Mouse (Mus musculus) splenic B cell, adult 2 months (primary cell): Measurements from ENCODE around the gene Aunip.

Source experiments
- DNase-seq: peaks from one replicate; pipeline ENCODE4 v3.0.0-alpha.2; 2011; ENCODE audit warnings: low read depth, low spot score
- H3K27me3 ChIP-seq: 2 replicates; pipeline ENCODE4 v1.6.1; 2012; ENCODE audit warnings: mild to moderate bottlenecking, low read length, moderate library complexity, mixed read lengths; ENCODE audit not compliant: control insufficient read depth, poor library complexity, insufficient read depth, severe bottlenecking
- H3K36me3 ChIP-seq: 2 replicates; pipeline ENCODE4 v1.6.1; 2012; ENCODE audit warnings: mild to moderate bottlenecking, low read length, moderate library complexity, mixed read lengths; ENCODE audit not compliant: control insufficient read depth, poor library complexity, insufficient read depth, severe bottlenecking

Gene Aunip

DNA sequence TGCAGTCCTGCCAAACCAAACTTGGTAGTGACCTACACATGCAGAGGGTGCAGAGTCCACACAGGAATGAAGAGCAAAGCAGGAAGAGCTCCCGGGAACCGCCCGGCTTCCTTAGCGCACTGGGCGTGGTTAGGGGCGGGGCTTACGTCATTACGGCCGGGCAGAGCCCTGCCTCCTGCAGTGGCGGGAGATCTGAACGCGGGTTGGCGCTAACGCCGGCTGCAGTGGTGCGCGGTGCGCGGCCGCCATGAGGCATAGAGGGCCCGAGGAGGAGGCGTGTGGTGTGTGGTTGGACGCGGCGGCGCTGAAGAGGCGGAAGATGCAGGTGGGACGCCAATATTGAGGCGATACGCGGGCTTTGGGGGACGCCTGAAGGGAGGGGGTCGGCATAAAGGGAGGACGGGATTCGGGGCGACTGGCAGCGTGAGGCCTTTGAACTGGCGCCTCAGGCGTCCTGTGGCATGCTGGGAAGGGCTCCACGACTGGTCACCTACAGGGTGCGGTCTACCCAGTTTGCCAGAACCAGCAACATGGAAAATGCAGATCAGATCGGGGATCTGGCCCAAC lies at the start of gene Aunip:
TSS of gene Aunip (plus strand) at position 155 of the 567 bp plus-strand sequence.
- H3K27me3 ChIP-seq: no peaks in the 10 kb centered on the region
- DNase-seq: peak; percentile 88
- no peaks in the 10 kb centered on the region for H3K36me3 ChIP-seq

GRCm38 (mm10) chr4:134461252-134461651 lies 49.5 kb upstream of the Aunip start:
- Histone ChIP-seq H3K36me3 (no peaks in the 10 kb centered on the region), H3K27me3 (no peaks in the 10 kb centered on the region)
- no peak for DNase-seq

GRCm38 (mm10) chr4:134465789-134466188 lies 45.0 kb upstream of the Aunip start:
- Histone ChIP-seq H3K36me3 (no peaks in the 10 kb centered on the region), H3K27me3 (no peaks in the 10 kb centered on the region)
- DNase-seq: no peak

DNA sequence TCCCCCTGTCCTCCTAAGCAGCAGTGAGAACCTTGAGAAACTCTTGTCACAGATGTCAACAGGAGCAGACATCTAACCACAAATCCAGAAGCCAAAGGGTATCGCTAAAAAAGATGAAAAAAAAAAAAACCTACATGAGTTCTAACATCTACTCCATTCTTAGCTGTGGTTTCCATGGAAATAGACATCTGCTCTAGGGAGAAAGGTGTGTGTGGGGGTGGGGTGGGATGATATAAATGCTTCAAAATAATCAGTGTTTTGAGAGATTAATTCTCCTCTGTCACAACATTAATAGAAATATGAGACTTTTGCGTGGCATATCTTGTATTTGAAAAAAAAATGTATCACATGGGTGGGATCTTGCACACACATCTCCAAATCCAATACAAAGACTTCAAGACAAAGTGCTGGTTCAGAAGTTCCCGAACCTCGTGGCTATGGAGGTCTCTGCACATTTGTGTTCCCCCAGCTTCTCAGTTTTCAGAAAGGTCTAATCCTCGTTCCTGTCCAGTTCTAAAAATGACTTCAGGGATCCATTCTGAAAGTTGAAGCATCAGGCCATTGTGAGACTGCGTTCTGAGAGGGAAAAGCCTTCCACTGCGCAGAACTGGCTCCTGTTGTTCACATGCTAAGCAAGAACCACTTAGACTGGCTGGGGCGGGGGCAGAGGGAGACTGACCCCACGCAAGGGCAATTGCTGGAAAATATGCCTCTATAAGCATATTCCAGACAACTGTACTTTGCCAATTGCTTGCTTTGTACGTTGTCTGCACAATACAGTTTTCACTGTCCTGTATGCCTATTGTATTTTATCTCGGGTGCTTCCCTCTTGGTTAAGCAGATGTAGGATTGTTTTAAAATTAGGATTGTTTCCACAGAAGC lies 44.2 kb upstream of the Aunip start:
- H3K36me3 ChIP-seq: no peaks in the 10 kb centered on the region
- DNase-seq: no peak
- no peaks in the 10 kb centered on the region for H3K27me3 ChIP-seq

DNA sequence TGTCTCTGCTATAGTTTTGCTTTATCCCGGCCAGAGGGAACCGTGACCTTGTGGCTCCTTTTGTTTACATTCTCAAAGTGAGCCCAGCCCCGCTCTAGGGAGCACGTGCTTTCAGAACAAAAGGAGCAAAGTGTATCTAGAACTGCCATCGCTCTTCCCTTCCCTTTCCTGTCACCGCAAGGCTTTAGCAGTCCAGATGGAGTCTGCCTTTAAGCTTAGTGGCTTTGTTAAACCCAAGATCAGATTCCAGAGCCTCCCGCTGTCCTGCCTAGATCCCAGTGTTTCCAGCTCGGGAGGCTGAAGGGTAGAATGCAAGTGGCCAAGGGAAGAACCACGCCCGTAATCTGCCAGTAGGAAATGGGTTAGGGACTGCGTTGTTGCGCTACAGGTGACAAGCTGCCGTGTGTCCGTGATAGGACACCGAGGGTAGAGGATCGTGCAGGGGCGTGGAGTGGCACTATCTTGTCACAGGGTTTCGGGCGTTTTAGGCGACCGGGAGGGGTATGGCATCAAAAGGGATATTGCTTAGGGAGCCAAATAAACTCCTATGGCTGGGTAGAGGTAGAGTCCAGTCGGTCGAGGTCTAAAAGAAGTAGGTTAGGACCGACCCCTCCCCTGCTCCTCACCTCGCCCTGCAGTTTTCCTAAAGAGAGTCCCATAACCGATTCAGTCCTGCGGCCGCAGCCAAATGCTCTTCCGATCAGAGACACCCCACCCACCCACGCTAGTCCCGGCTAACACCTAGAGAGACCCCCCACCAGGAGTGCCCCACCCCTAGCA lies 43.2 kb upstream of the Aunip start:
- DNase-seq: no peak
- no peaks in the 10 kb centered on the region for H3K36me3 ChIP-seq
- H3K27me3 ChIP-seq: no peaks in the 10 kb centered on the region

- no peaks in the 10 kb centered on the region for H3K27me3 ChIP-seq
- peak; percentile 94 for DNase-seq
Observed at GRCm38 (mm10) chr4:134468215-134468575, 42.6 kb upstream of the Aunip start, which contains the start of gene Stmn1. Gene Stmn1 (plus strand): TSS chr4:134468320.

DNA sequence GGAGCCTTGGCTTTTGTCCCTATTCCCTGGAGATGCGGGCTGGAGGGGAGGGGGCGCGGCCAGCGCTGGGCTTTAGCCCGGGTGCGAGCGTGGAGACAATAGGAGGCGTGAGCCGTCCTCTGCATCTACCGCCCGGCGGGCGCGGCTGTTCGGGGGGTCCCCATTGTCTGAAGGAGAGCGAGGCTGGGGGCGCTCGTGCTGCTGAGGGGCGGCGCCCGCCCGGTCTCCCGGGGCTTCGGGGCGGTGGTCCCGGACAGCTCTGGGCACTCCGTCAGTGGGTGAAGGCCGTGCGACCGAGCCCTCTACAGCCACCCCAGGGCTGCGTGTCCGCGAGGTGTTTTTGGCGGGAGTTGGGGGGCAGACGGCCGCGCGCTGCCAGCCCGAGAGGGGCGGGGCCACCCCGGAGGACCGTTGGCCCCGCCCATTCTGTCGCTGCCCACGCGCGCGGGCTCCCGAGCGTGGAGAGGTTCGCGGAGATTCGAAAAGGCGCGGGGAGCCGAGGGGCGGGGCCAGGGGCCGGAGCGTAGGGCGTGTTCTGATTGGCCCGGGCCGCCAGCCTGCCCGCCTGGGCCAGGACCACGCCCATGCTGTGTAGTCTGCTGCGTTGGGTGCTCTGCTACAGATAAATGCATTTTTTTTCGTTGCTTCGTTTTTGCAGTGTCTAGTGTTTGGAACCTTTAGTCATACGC lies 42.1 kb upstream of the Aunip start:
- DNase-seq: peak; percentile 97
- no peaks in the 10 kb centered on the region for H3K36me3 ChIP-seq
- no peaks in the 10 kb centered on the region for H3K27me3 ChIP-seq

More at GRCm38 (mm10) chr4:134468215-134468575, 42.6 kb upstream of the Aunip start, which contains the start of gene Stmn1:
- no peaks in the 10 kb centered on the region for H3K36me3 ChIP-seq

DNA sequence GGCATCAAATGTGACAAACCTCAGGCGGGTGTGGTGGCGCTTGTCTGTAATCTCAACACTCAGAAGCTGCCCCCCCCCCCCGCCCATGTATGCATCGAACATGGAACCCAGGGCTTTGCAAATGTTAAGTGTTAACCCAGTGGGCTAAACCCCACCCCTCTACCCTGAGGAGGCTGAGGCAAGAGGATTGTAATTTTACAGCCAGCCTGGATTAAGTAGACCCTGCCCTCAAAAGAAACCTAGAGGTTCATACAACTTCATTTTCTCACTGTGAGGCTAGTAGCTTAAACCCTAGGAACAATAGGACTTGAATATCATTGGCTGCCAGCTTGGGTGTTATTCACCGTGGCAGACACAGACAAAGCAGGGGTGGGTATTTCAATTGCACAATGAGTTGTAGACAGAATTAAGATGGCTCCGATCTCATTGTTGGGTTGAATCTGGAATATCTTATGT lies 41.4 kb upstream of the Aunip start:
- no peak for DNase-seq
- H3K27me3 ChIP-seq: no peaks in the 10 kb centered on the region
- H3K36me3 ChIP-seq: no peaks in the 10 kb centered on the region

DNA sequence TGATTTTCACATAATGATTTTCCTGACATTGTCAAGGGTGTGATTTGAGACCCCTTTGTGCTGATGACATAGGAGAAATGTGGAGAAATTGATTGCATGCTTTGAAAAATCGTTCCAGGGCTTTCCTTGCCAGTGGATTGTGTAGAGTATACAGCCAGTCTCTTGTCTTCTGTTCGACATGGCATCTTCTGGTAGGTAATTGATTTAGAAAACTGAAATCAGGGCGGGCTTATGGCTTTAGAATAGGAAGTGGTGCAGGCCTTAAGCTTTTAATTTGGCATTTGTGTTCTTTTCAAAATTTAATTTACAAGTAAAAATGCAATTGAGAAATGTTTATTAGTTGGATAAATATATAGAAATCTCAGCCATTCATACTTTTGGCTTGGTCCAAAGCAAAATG lies 40.8 kb upstream of the Aunip start:
- Histone ChIP-seq H3K36me3 (no peaks in the 10 kb centered on the region), H3K27me3 (no peaks in the 10 kb centered on the region)
- no peak for DNase-seq

DNA sequence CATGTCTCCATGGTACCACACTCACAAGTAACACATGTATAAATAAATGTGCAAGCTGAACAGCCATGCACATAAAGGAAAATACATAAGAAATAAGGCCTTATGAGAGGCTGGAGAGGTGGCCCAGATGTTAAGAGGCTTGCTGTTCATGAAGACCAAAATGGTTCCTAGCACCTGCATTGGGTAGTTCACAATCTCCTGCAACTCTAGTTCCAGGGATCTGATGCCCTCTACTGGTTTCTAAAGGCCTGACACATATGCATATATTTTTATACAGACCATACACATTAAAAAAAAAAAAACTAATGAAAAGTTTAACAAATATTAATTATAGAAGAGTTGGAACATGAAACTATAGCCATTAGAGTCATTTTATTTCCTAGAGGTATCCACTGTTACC lies 39.3 kb upstream of the Aunip start:
- peak; percentile 32 for DNase-seq
- Histone ChIP-seq H3K27me3 (no peaks in the 10 kb centered on the region), H3K36me3 (no peaks in the 10 kb centered on the region)

DNA sequence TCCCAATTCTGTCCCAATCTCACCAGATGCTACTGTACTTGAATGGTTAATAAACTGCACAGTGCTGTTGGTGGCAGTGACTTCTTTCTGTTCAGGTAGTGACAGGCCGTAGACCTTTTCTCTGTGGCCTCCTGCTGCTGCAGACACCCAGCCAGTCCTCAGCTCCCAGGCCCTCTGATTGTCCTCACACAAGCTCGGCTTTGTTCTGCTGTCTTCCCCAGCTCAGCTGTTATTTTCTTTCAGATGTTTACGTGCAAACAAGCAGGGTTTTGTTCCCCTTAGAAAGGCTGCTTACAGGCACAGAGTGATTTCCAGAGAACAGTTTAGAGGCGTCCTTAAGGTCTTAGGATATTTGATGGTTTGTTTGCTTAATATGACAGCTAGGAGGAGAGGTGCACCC lies 37.0 kb upstream of the Aunip start:
- Histone ChIP-seq H3K36me3 (no peaks in the 10 kb centered on the region), H3K27me3 (no peaks in the 10 kb centered on the region)
- no peak for DNase-seq

DNA sequence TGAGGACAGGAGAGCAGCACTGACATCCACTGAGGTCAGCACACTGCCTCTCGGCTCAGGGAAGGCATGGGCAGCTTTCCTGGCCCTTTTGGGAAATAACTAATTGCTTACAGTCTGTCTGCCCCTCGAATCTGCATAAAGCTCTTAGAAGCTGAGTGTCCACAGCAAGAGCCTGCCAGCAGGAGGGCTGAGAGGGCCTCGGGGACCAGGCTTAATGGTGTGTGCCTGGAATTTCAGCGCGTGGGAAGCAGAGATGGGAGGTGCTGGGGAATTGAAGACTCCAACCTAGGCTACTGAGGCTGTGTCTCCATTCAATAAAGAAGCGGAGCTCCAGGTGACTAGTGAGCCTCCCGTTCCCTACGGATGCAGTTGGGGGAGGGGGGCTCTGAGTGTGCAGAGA lies 36.6 kb upstream of the Aunip start:
- H3K27me3 ChIP-seq: no peaks in the 10 kb centered on the region
- DNase-seq: no peak
- no peaks in the 10 kb centered on the region for H3K36me3 ChIP-seq

- Histone ChIP-seq H3K27me3 (no peaks in the 10 kb centered on the region), H3K36me3 (no peaks in the 10 kb centered on the region)
- no peak for DNase-seq
Observed at GRCm38 (mm10) chr4:134476899-134477298, 33.9 kb upstream of the Aunip start.

DNA sequence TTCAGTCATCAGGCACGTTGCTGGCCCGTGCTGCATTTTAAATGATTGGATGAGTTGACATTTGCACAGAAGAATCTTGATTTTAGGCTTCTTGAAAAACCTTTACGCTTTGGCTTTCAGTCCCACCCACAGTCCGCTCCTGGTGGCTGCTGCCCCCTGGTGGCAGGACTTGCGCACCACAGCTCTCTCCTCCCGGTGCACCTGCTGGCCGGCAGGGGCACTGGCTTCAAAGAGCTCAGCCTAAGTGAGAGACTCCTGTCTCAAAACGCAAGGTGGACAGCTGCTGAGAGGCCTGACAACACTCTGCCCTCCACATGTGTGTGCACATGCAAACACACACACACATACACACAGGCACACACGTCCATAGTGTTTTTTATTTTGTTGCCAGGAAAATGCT lies 32.8 kb upstream of the Aunip start:
- no peaks in the 10 kb centered on the region for H3K36me3 ChIP-seq
- H3K27me3 ChIP-seq: no peaks in the 10 kb centered on the region
- peak; percentile 94 for DNase-seq
